Comparison of ENCODE assay signal across 8 mouse cellular contexts in genomic region chr4:107254414-107254813, GRCm38 (mm10). TPM values are rescaled to one million over a fixed set of nuclear protein-coding genes. Genes with fewer than 3 reads are reported as not detected.
DNase-seq lines count a peak whose midpoint lies in the region; ATAC-seq and TF ChIP-seq lines count a peak whose summit lies in the region.

No protein-coding gene starts in this region.

- H3K9me3 ChIP-seq in embryonic facial prominence, embryonic 12.5 days: no peaks in the 10 kb centered on the region
- no peaks in the 10 kb centered on the region for H3K9me3 ChIP-seq in intestine, embryonic 14.5 days (ENCODE audit: control insufficient read depth, low read length)
- H3K9me3 ChIP-seq in neural tube, embryonic 13.5 days: no peaks in the 10 kb centered on the region

- no peaks in the 10 kb centered on the region for H3K36me3 ChIP-seq in embryonic facial prominence, embryonic 12.5 days
- H3K36me3 ChIP-seq in intestine, embryonic 14.5 days (ENCODE audit: control insufficient read depth, insufficient read depth, low read length): no peaks in the 10 kb centered on the region
- no peaks in the 10 kb centered on the region for H3K36me3 ChIP-seq in neural tube, embryonic 13.5 days

- H3K4me2 ChIP-seq in embryonic facial prominence, embryonic 12.5 days (replicated peaks): peak overlapping the region; percentile 69
- H3K4me2 ChIP-seq in intestine, embryonic 14.5 days (ENCODE audit: low read length): peak overlapping the region; percentile 46
- peak overlapping the region; percentile 69 for H3K4me2 ChIP-seq in neural tube, embryonic 13.5 days

- 15% methylated on average over 3 of the region's 3 CpGs for WGBS in embryonic facial prominence, embryonic 12.5 days
- WGBS in intestine, embryonic 14.5 days: 17% methylated on average over 3 of the region's 3 CpGs
- WGBS in neural tube, embryonic 13.5 days: 12% methylated on average over 3 of the region's 3 CpGs

- peak overlapping the region; percentile 93 for H3K4me3 ChIP-seq in layer of hippocampus, adult 2 months
- peak overlapping the region; percentile 86 for H3K4me3 ChIP-seq in embryonic facial prominence, embryonic 12.5 days
- peak overlapping the region; percentile 81 for H3K4me3 ChIP-seq in intestine, embryonic 14.5 days (ENCODE audit: low read depth, low read length)
- H3K4me3 ChIP-seq in neural tube, embryonic 13.5 days: peak overlapping the region; percentile 80

- peaks cover 8% of the 10 kb centered on the region for H3K4me1 ChIP-seq in embryonic facial prominence, embryonic 12.5 days
- peaks cover 19% of the 10 kb centered on the region for H3K4me1 ChIP-seq in intestine, embryonic 14.5 days (replicated peaks; ENCODE audit: control insufficient read depth, insufficient read depth, low read length)
- peaks cover 44% of the 10 kb centered on the region for H3K4me1 ChIP-seq in neural tube, embryonic 13.5 days (replicated peaks)

- ATAC-seq in embryonic facial prominence, embryonic 12.5 days (ENCODE audit: insufficient number of reproducible peaks, insufficient read depth, low FRiP score, low TSS enrichment): no peak
- no peak for ATAC-seq in intestine, embryonic 14.5 days (replicated peaks; ENCODE audit: low FRiP score, low TSS enrichment, low read depth)
- ATAC-seq in neural tube, embryonic 13.5 days (ENCODE audit: low read depth): 0 out of 2 replicates have a peak, but pooled peaks have one; percentile 6

- no peaks in the 10 kb centered on the region for H3K27me3 ChIP-seq in embryonic facial prominence, embryonic 12.5 days
- H3K27me3 ChIP-seq in intestine, embryonic 14.5 days (replicated peaks; ENCODE audit: control insufficient read depth, insufficient read depth, low read length): no peaks in the 10 kb centered on the region
- H3K27me3 ChIP-seq in neural tube, embryonic 13.5 days: no peaks in the 10 kb centered on the region

- peak overlapping the region; percentile 52 for H3K9ac ChIP-seq in embryonic facial prominence, embryonic 12.5 days
- H3K9ac ChIP-seq in intestine, embryonic 14.5 days (ENCODE audit: low read length): peak overlapping the region; percentile 86
- peak overlapping the region; percentile 85 for H3K9ac ChIP-seq in neural tube, embryonic 13.5 days

- TF ChIP-seq CTCF in layer of hippocampus, adult 2 months (conservative IDR thresholded peaks at IDR 0.05): no peak

- no peak for DNase-seq in layer of hippocampus, adult 2 months (ENCODE audit: low spot score in 2 of 2)
- no peak for DNase-seq in layer of hippocampus, postnatal 10 days (ENCODE audit: low spot score in 2 of 2)
- peak; percentile 58 for DNase-seq in intestine, embryonic 14.5 days (ENCODE audit: low spot score)
- no peak for DNase-seq in layer of hippocampus, adult 8-10 months (ENCODE audit: low spot score in 2 of 2)
- no peak for DNase-seq in gastrocnemius, postnatal 25 days
- DNase-seq in Muller cell, postnatal 12 days (ENCODE audit: inconsistent ontology term): no peak

- H3K27ac ChIP-seq in layer of hippocampus, adult 2 months: peak overlapping the region; percentile 91
- 0 out of 2 replicates have a peak overlapping the region, but pooled peaks have one; percentile 2 for H3K27ac ChIP-seq in embryonic facial prominence, embryonic 12.5 days
- H3K27ac ChIP-seq in intestine, embryonic 14.5 days (ENCODE audit: low read depth): peak overlapping the region; percentile 55; the same call in 1 of the 2 replicates
- H3K27ac ChIP-seq in neural tube, embryonic 13.5 days (replicated peaks): peak overlapping the region; percentile 94

RNA-seq across cellular contexts. Expression of gene Hspb11, which starts 1.0 kb away (rescaled TPM):
- total RNA-seq in layer of hippocampus, adult 2 months (2021): 10 to 100 TPM; 22.9 to 26.0 TPM
- total RNA-seq in layer of hippocampus, postnatal 10 days (2021): 10 to 100 TPM; 21.1 to 22.4 TPM
- 38.1 and 38.4 TPM in 2 replicates for polyA plus RNA-seq in embryonic facial prominence, embryonic 12.5 days (2016; fragmentation: Nextera tagmentation; extraction: Ambion mirVana)
- polyA plus RNA-seq in intestine, embryonic 14.5 days (2014; fragmentation: Nextera tagmentation; extraction: Ambion mirVana): 31.1 and 39.1 TPM in 2 replicates
- polyA plus RNA-seq in neural tube, embryonic 13.5 days (2015; fragmentation: Nextera tagmentation; extraction: Ambion mirVana): 47.1 and 51.6 TPM in 2 replicates
- total RNA-seq in layer of hippocampus, adult 8-10 months (2022): 10 to 100 TPM; 18.9 to 24.1 (median 21.0) TPM
- total RNA-seq in gastrocnemius, postnatal 25 days (2021): 1 to 10 TPM; 7.0 to 9.8 TPM

RNA-seq across cellular contexts. Expression of gene Lrrc42, which starts 1.1 kb away (rescaled TPM):
- total RNA-seq in layer of hippocampus, adult 2 months (2021): 10 to 100 TPM; 31.7 to 33.4 TPM
- 10 to 100 TPM; 39.5 to 41.2 TPM for total RNA-seq in layer of hippocampus, postnatal 10 days (2021)
- 92.2 and 97.5 TPM in 2 replicates for polyA plus RNA-seq in embryonic facial prominence, embryonic 12.5 days (2016; fragmentation: Nextera tagmentation; extraction: Ambion mirVana)
- polyA plus RNA-seq in intestine, embryonic 14.5 days (2014; fragmentation: Nextera tagmentation; extraction: Ambion mirVana): 62.7 and 65.8 TPM in 2 replicates
- 63.5 and 71.5 TPM in 2 replicates for polyA plus RNA-seq in neural tube, embryonic 13.5 days (2015; fragmentation: Nextera tagmentation; extraction: Ambion mirVana)
- 10 to 100 TPM; 30.5 to 38.5 (median 34.3) TPM for total RNA-seq in layer of hippocampus, adult 8-10 months (2022)
- total RNA-seq in gastrocnemius, postnatal 25 days (2021): 1 to 10 TPM; 6.7 to 8.8 TPM

RNA-seq across cellular contexts. Expression of gene Ldlrad1, which starts 45.4 kb away (rescaled TPM):
- not detected for total RNA-seq in layer of hippocampus, adult 2 months (2021)
- not detected for total RNA-seq in layer of hippocampus, postnatal 10 days (2021)
- not detected in 2 replicates for polyA plus RNA-seq in embryonic facial prominence, embryonic 12.5 days (2016; fragmentation: Nextera tagmentation; extraction: Ambion mirVana)
- not detected in 2 replicates for polyA plus RNA-seq in intestine, embryonic 14.5 days (2014; fragmentation: Nextera tagmentation; extraction: Ambion mirVana)
- not detected in 2 replicates for polyA plus RNA-seq in neural tube, embryonic 13.5 days (2015; fragmentation: Nextera tagmentation; extraction: Ambion mirVana)
- total RNA-seq in layer of hippocampus, adult 8-10 months (2022): under 1 TPM in 1 of 4 experiments, not detected in 3; 0.29 TPM
- total RNA-seq in gastrocnemius, postnatal 25 days (2021): not detected

RNA-seq across cellular contexts. Expression of gene Dio1, which starts 52.6 kb away (rescaled TPM):
- total RNA-seq in layer of hippocampus, adult 2 months (2021): not detected
- total RNA-seq in layer of hippocampus, postnatal 10 days (2021): not detected
- polyA plus RNA-seq in embryonic facial prominence, embryonic 12.5 days (2016; fragmentation: Nextera tagmentation; extraction: Ambion mirVana): not detected in 2 replicates
- 0.14 and 0.20 TPM in 2 replicates for polyA plus RNA-seq in intestine, embryonic 14.5 days (2014; fragmentation: Nextera tagmentation; extraction: Ambion mirVana)
- not detected in 2 replicates for polyA plus RNA-seq in neural tube, embryonic 13.5 days (2015; fragmentation: Nextera tagmentation; extraction: Ambion mirVana)
- not detected for total RNA-seq in layer of hippocampus, adult 8-10 months (2022)
- total RNA-seq in gastrocnemius, postnatal 25 days (2021): not detected

RNA-seq across cellular contexts. Expression of gene Yipf1, which starts 59.7 kb away (rescaled TPM):
- 10 to 100 TPM; 49.4 to 51.2 TPM for total RNA-seq in layer of hippocampus, adult 2 months (2021)
- total RNA-seq in layer of hippocampus, postnatal 10 days (2021): 10 to 100 TPM; 46.9 to 49.1 TPM
- 47.1 and 50.5 TPM in 2 replicates for polyA plus RNA-seq in embryonic facial prominence, embryonic 12.5 days (2016; fragmentation: Nextera tagmentation; extraction: Ambion mirVana)
- 54.3 and 60.2 TPM in 2 replicates for polyA plus RNA-seq in intestine, embryonic 14.5 days (2014; fragmentation: Nextera tagmentation; extraction: Ambion mirVana)
- 63.0 and 63.5 TPM in 2 replicates for polyA plus RNA-seq in neural tube, embryonic 13.5 days (2015; fragmentation: Nextera tagmentation; extraction: Ambion mirVana)
- 10 to 100 TPM; 47.8 to 56.9 (median 50.6) TPM for total RNA-seq in layer of hippocampus, adult 8-10 months (2022)
- 10 to 100 TPM in 1 of 2 experiments, 1 to 10 TPM in 1; 8.7 to 11.4 TPM for total RNA-seq in gastrocnemius, postnatal 25 days (2021)

Comparison
In these comparisons a context has a peak if more than half of its experiments do, and no peak if none do; other contexts are left out.
1. H3K27ac ChIP-seq: peak in every context shown above with its lines; median percentile 94 in neural tube, embryonic 13.5 days; 91 in layer of hippocampus, adult 2 months; 55 in intestine, embryonic 14.5 days; 2 in embryonic facial prominence, embryonic 12.5 days.